Mouse (Mus musculus) testis, postnatal 10 days (tissue): Measurements from ENCODE around the gene Lrig1.
A peak's percentile ranks its signal among the peaks of the same experiment; 100 is the strongest.

Experiments used
- DNase-seq: peaks from one replicate; pipeline ENCODE4 v3.0.0; 2021; ENCODE audit warnings: low spot score

Lrig1 gene

DNA sequence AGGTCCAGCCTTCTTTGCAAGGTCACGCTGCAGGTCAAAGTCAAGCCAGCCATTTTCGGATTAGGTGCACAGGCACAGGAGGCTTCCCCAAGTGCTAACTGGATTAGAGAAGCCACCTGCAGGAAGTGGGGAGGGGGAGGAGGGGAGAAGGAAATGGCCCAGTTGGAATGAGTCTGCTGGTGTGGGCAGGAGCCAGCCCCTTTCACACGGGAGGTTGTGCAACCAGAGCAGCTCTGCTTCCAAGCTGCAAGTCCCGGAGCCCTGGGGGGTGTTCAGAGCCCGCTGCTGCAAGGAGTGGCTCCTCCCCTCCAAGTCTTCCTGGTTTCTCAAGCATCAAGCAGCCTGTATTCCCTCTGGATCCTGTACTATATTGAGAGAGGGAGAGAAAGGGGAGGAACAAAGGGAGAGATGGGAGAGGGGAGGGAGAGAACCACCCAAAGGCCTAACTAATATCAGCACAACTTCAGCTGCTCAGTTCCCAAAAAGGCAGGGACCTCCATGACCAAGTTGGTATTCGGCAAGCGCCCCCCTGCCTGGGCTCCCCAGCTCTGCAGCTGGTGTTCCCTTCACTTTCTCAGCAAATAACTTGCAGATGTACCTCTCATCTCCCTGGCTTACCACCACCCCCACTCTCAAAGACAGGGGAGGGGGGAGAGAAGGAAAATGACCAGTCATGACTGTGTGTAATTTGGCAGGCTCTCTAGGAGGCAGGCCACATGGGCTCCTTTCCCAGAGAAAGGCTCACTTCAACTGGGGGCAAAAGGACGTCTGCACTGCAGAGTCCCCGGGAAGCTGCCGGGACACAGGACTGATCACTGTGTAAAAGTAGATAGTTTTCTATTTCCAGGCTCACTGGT lies 52.2 kb downstream of the Lrig1 start:
- no peak for DNase-seq

- no peak for DNase-seq
Observed at GRCm38 (mm10) chr6:94646902-94647301, 53.1 kb downstream of the Lrig1 start.

- no peak for DNase-seq
Observed at GRCm38 (mm10) chr6:94646274-94646863, 53.6 kb downstream of the Lrig1 start.

- DNase-seq, result no peak
Observed at GRCm38 (mm10) chr6:94645723-94646122, 54.2 kb downstream of the Lrig1 start.

GRCm38 (mm10) chr6:94644641-94645040 lies 55.3 kb downstream of the Lrig1 start:
- no peak for DNase-seq

DNA sequence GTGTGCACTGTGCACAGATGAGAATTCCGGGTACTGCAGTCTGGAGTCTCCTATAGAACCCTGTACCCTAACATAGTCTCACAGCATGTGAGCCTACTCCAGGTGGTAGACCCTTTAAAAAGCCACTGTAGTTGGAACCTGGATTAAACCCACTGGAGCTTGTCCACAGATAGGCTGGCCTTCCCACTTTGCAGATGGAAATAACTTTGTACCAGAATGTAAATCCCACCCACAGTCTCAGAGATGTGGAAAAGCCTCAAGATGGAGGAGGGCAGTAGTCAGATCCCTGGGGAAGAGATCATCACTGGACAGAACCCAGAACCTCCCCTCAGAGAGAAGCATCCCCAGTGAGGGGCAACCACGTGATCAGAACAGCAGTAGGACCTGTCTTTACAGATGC lies 56.0 kb downstream of the Lrig1 start:
- no peak for DNase-seq

DNA sequence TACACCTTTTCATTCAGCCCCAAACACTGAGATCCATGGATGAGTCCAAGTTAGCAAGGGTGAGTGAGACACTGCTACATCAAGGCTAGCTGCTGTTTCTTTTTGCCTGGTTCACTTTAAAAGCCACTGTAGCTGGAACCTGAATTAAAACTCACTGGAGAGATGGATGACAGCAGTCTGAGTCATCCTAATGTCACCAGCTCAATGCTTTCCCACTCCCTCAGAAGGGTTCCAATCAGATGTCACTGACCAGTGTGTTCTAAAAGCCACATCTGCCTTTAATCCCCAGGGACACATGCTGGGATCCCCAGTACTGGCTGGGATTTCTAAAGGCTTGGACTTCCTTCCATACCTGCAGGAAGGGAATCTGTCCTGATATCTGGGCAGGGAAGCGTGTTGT lies 57.9 kb downstream of the Lrig1 start:
- DNase-seq, result no peak

DNA sequence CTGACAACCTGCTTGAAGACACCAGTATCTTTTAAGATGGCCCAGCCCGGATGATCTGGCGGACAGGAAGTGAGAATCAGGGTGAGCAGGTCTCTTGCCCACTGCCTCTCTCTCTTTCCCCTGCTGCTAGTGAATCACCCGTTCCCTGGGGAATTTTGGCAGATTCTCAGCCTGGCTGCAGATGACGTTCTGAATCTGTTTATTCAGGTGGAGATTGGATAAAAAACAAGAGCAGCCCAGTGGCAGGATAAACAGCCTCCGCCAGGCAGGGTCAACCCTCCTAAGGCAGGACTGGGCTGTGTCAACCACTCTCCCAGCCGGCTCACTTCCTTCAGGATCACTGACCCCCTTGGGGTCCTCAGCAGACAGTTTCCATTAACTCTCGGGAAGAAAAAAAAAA lies 59.7 kb downstream of the Lrig1 start:
- DNase-seq, result no peak

DNA sequence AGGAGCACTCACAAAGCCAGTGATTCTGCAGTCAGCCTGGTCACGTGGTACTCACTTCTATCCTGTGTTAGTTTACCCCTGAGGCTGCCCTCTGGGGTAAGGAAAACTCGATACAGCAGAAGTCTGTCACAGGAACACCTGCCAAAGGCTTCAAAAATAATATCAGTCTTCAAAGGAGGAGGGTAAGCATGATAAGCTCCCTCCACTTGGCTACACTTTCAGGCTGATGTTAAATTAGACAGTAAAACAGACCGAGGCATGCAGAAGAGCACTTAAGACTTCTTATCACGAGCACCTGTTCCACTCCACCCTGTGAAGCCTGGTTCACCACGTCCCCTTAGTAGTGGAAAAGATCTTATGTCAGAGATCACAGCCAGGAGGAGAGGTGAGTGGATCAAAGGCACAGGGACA lies 62.9 kb downstream of the Lrig1 start:
- no peak for DNase-seq

GRCm38 (mm10) chr6:94635343-94635742 lies 64.6 kb downstream of the Lrig1 start:
- no peak for DNase-seq

- no peak for DNase-seq
Observed at GRCm38 (mm10) chr6:94634710-94635109, 65.2 kb downstream of the Lrig1 start.

- no peak for DNase-seq
Observed at GRCm38 (mm10) chr6:94634274-94634673, 65.7 kb downstream of the Lrig1 start.

GRCm38 (mm10) chr6:94631779-94632082 lies 68.2 kb downstream of the Lrig1 start:
- DNase-seq, result no peak

DNA sequence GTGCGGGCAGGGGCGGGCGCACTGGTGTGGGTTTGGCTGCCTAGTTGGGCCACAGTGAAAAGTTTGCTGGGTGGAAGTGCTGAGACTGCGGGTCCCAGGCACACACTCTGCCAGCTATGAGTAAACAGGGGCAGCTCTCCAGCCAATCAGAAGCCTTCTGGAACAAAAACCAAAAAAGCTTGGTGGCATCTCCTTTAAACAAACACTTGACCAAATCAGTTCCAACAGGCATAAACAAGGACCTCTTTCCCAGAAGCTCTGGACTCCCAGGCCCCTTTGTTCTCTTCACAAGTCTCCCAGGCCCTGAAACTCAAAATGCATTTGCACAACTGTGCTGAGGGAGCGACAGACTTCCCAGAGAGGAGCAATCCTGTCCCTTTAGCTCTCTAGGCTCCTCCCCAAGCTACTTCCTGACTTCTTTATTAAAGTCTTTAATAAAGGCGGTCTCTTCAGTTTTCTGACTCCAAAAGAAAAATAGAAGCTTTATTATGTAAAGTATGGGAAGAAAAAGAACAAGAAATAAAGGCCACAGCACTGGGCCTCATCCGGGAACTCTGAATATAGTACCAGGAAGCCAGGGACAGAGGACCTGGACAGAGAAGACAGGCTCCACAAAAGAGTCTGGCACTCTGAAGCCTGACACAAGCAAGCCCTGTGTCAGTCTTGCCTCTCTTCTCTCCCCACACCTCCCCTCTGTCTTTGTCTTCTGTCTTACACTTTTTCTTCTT lies 68.7 kb downstream of the Lrig1 start:
- no peak for DNase-seq

DNA sequence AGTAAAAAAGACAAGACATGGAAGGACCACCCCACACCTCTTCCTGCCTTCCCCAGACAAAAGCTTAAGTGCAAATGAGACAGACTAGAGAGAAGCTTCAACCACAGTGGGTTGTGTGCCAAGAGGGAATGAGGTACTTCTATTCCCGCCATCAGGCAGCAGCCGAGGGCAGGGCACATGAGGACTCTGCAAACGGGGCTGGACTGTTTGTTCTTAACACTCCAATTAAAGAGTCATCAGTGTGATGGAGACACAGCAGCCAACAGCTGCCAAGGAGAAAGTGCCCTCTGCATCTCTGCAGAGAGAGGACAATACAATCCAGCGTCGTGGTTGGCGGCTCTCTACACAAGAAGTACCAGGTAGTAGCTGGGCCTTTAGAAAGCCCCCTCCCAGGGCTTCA lies 71.2 kb downstream of the Lrig1 start:
- no peak for DNase-seq

GRCm38 (mm10) chr6:94627714-94628595 lies 72.0 kb downstream of the Lrig1 start:
- no peak for DNase-seq

GRCm38 (mm10) chr6:94626807-94627206 lies 73.2 kb downstream of the Lrig1 start:
- no peak for DNase-seq

- no peak for DNase-seq
Observed at GRCm38 (mm10) chr6:94625896-94626295, 74.1 kb downstream of the Lrig1 start.

- DNase-seq, result no peak
Observed at GRCm38 (mm10) chr6:94624543-94624942, 75.4 kb downstream of the Lrig1 start.

DNA sequence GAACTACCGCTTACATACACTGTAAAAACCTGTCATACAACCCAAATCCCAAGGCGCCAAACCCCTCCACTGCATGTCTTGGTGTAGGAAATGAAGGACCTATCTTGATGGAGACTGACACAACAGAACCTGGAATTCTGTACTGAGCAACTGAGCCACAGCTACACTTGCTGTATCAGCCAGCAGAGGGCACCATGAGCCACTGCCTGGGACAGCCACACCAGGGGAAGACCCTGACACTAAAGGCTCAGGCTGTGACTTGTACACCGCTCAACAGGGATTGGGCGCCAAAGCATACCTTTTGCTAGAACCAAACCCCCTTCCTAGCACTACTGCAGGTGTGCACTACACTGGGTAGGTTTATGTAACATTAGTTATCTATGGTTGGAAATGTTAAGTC lies 77.0 kb downstream of the Lrig1 start:
- DNase-seq, result peak; percentile 78

DNA sequence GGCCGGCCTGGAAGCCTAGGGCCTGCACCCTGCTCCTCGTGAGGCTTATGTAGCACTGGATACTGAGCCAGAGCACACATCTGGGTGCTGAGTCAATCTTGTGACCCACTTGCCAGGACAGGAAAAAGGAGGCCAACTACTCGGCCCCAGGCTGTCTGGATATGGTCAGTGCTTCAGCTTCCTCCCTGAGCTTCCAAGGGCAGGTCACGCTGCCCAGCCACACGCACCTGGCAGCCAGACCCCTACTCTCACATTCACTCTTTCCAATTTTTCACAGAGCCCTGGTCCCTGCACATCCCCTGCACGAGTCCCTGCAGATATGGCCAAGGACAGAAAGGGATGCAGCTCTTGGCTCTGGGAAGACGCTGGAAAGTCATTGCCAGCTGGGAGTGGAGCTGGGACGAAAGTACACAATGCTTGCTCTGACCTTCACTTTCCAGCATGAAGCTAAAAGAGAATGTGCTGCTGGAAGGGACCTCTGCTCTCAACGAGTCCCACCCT lies 79.1 kb downstream of the Lrig1 start:
- peak; percentile 54 for DNase-seq

DNA sequence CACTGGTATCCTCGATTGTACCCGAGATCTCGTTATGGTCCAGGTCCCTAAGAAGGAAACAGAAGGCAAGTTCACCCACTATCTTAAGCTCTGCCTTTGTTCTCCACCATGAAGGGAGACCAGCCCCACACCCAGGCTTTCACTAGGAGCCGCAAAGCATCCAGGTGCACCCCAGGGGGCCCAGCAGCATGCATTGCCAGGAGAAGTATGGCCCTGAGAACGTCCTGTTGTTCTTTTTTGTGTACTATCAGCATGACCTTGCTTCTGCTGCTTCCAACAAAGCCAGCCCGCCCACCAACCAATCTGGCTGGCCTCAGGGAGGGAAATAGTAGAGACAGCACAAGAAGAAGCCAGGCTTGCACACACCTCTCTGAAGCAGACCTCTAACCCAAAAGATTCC lies 79.7 kb downstream of the Lrig1 start:
- DNase-seq, result peak; percentile 52
